Mouse (Mus musculus) heart, embryonic 14.5 days (tissue): ENCODE results near the gene Cfd. TPM values are rescaled to one million over a fixed set of nuclear protein-coding genes. Genes with fewer than 3 reads are reported as not detected.

ENCODE experiments used
- ATAC-seq: fragments of 200-750 bp; cut with Nextera tagmentation; 2 replicates; pipeline ENCODE4 v1.8.0; 2017; ENCODE audit warnings: low read depth, moderate TSS enrichment; ENCODE audit not compliant: insufficient number of reproducible peaks, insufficient read depth, low FRiP score
- H3K27ac ChIP-seq, 2 experiments: fragments of 200-500 bp in 1 of 2; fragments of 300-500 bp in 1 of 2; sonication (generic) in 1 of 2; replicated peaks in 1 of 2; 2 replicates each; pipeline ENCODE4 v1.5.1; 2012 to 2014; ENCODE audit warnings: low read depth in 2 of 2, low read length in 2 of 2, control low read depth in 1 of 2, mild to moderate bottlenecking in 1 of 2, mixed read lengths in 1 of 2; ENCODE audit not compliant: control insufficient read depth in 1 of 2, insufficient read depth in 1 of 2
- H3K27me3 ChIP-seq: fragments of 300-500 bp; sonication (generic); 2 replicates; pipeline ENCODE4 v1.6.1; 2014; ENCODE audit warnings: mild to moderate bottlenecking, low read length, control low read depth; ENCODE audit not compliant: control insufficient read depth, insufficient read depth
- H3K36me3 ChIP-seq: fragments of 300-500 bp; sonication (generic); 2 replicates; pipeline ENCODE4 v1.6.1; 2014; ENCODE audit warnings: mild to moderate bottlenecking, control low read depth, low read length, mixed read lengths; ENCODE audit not compliant: control insufficient read depth, insufficient read depth
- H3K4me1 ChIP-seq, 2 experiments: fragments of 200-500 bp in 1 of 2; fragments of 300-500 bp in 1 of 2; sonication (generic) in 1 of 2; 2 replicates each; pipeline ENCODE4 v1.6.1; 2012 to 2014; ENCODE audit warnings: low read length in 2 of 2, control low read depth in 1 of 2, mixed read lengths in 1 of 2; ENCODE audit not compliant: control insufficient read depth in 2 of 2, insufficient read depth in 2 of 2
- H3K4me2 ChIP-seq: fragments of 300-500 bp; sonication (generic); 2 replicates; pipeline ENCODE4 v1.6.1; 2014; ENCODE audit warnings: mild to moderate bottlenecking, low read length
- H3K4me3 ChIP-seq, 2 experiments: fragments of 200-500 bp in 1 of 2; fragments of 300-500 bp in 1 of 2; sonication (generic) in 1 of 2; 2 replicates each; pipeline ENCODE4 v1.5.1; 2012 to 2014; ENCODE audit warnings: low read length in 2 of 2, mild to moderate bottlenecking in 2 of 2, control low read depth in 1 of 2, low read depth in 1 of 2, moderate library complexity in 1 of 2; ENCODE audit not compliant: control insufficient read depth in 1 of 2, insufficient read depth in 1 of 2
- H3K9ac ChIP-seq: fragments of 300-500 bp; sonication (generic); 2 replicates; pipeline ENCODE4 v1.6.1; 2014; ENCODE audit warnings: mild to moderate bottlenecking, low read length
- H3K9me3 ChIP-seq: fragments of 300-500 bp; sonication (generic); 2 replicates; pipeline ENCODE4 v1.6.1; 2016; ENCODE audit warnings: low read length, control low read depth; ENCODE audit not compliant: control insufficient read depth
- WGBS: fragments of 180-500 bp; shearing (Covaris S2); extraction: QIAGEN DNeasy Blood & Tissue Kit; methylation state at CpG from one replicate; pipeline ENCODE4 v1.1.7; 2014; 5-methylcytosine and 5-hydroxymethylcytosine counted together
- polyA plus RNA-seq: library from polyadenylated mRNA; unstranded; fragments of >200 nt; fragmentation: Nextera tagmentation; extraction: Ambion mirVana; gene quantifications from 2 replicates; pipeline ENCODE4 v1.2.1, GENCODE M21; 2014

Cfd gene
- polyA plus RNA-seq, 1 experiment from 2014 or later, result not detected

GRCm38 (mm10) chr10:79919251-79919849, 28.7 kb downstream of the Cfd start:
- Histone ChIP-seq H3K4me2 (peak overlapping the region; percentile 40; the same call in 1 of the 2 replicates), H3K27ac (no peak overlapping the region), H3K9ac (no peak overlapping the region), H3K36me3 (no peaks in the 10 kb centered on the region), H3K9me3 (no peaks in the 10 kb centered on the region), H3K27me3 (peaks cover 62% of the 10 kb centered on the region), H3K4me1 (peaks cover 10 to 32% of the 10 kb centered on the region in 2 experiments), H3K4me3 (0 out of 4 replicates have a peak overlapping the region, but pooled peaks of 1 of the 2 experiments have one; percentile 7)
- ATAC-seq, result no peak
- 9% methylated on average over 21 of the region's 21 CpGs for WGBS

- Histone ChIP-seq H3K4me2 (peak overlapping the region; percentile 69; the same call in 1 of the 2 replicates), H3K9me3 (no peaks in the 10 kb centered on the region), H3K27me3 (peaks cover 62% of the 10 kb centered on the region), H3K9ac (no peak overlapping the region), H3K4me1 (peaks cover 8 to 28% of the 10 kb centered on the region in 2 experiments), H3K36me3 (no peaks in the 10 kb centered on the region), H3K4me3 (peak overlapping the region in 1 of 2 experiments; percentile 38; a peak in 1 of 4 replicates), H3K27ac (no peak overlapping the region)
- ATAC-seq, result no peak
- 26% methylated on average over 26 of the region's 26 CpGs for WGBS
These were observed 29.6 kb downstream of the Cfd start for GRCm38 (mm10) chr10:79920056-79920890.

GRCm38 (mm10) chr10:79920958-79921535, 30.4 kb downstream of the Cfd start, which contains the start of gene R3hdm4:
R3hdm4 (minus strand) TSS chr10:79921208.
- peak within 1 kb of the TSS; percentile 14 to 38 for H3K4me3 ChIP-seq
- H3K27me3 ChIP-seq, result peaks cover 62% of the 10 kb centered on the region
- H3K4me2 ChIP-seq, result peak within 1 kb of the TSS; percentile 69
- H3K36me3 ChIP-seq, result no peaks in the 10 kb centered on the region
- H3K27ac ChIP-seq, result no peak within 1 kb of the TSS
- no peaks in the 10 kb centered on the region for H3K9me3 ChIP-seq
- no peak for ATAC-seq
- peaks cover 7 to 29% of the 10 kb centered on the region in 2 experiments for H3K4me1 ChIP-seq
- WGBS, result 9% methylated on average over 40 of the region's 41 CpGs
- H3K9ac ChIP-seq, result peak within 1 kb of the TSS; percentile 47

- Histone ChIP-seq H3K27ac (no peak overlapping the region), H3K9me3 (no peaks in the 10 kb centered on the region), H3K4me1 (peaks cover 11 to 32% of the 10 kb centered on the region in 2 experiments), H3K4me3 (peak overlapping the region; percentile 14 to 38), H3K36me3 (no peaks in the 10 kb centered on the region), H3K27me3 (peaks cover 62% of the 10 kb centered on the region), H3K9ac (peak overlapping the region; percentile 47), H3K4me2 (peak overlapping the region; percentile 69)
- 2% methylated on average over 34 of the region's 34 CpGs for WGBS
- no peak for ATAC-seq
These were observed 30.9 kb downstream of the Cfd start for GRCm38 (mm10) chr10:79921572-79921971.

- peak overlapping the region; percentile 83 for H3K4me2 ChIP-seq
- WGBS, result 9% methylated on average over 29 of the region's 29 CpGs
- H3K36me3 ChIP-seq, result no peaks in the 10 kb centered on the region
- H3K27ac ChIP-seq, result peak overlapping the region in 1 of 2 experiments; percentile 94; a peak in 1 of 4 replicates
- 0 out of 2 replicates have a peak overlapping the region, but pooled peaks have one; percentile 95 for H3K9ac ChIP-seq
- ATAC-seq, result no peak
- peak overlapping the region in 1 of 2 experiments; percentile 93; a peak in 2 of 4 replicates for H3K4me3 ChIP-seq
- H3K27me3 ChIP-seq, result peaks cover 33% of the 10 kb centered on the region
- H3K9me3 ChIP-seq, result no peaks in the 10 kb centered on the region
- H3K4me1 ChIP-seq, result peaks cover 9 to 39% of the 10 kb centered on the region in 2 experiments
These were observed 34.5 kb downstream of the Cfd start for GRCm38 (mm10) chr10:79924998-79925784.

GRCm38 (mm10) chr10:79925785-79926490, 35.3 kb downstream of the Cfd start:
- ATAC-seq, result no peak
- peaks cover 9 to 33% of the 10 kb centered on the region in 2 experiments for H3K4me1 ChIP-seq
- peaks cover 25% of the 10 kb centered on the region for H3K27me3 ChIP-seq
- peak overlapping the region; percentile 38 to 94; a peak in 3 of 4 replicates for H3K27ac ChIP-seq
- peaks cover 4% of the 10 kb centered on the region for H3K36me3 ChIP-seq
- H3K4me2 ChIP-seq, result peak overlapping the region; percentile 83
- no peaks in the 10 kb centered on the region for H3K9me3 ChIP-seq
- peak overlapping the region; percentile 95 for H3K9ac ChIP-seq
- WGBS, result 6% methylated on average over 15 of the region's 15 CpGs
- H3K4me3 ChIP-seq, result peak overlapping the region; percentile 89 to 93
